Comparison of ENCODE assay signal across 40 mouse cellular contexts in genomic region chr12:76770841-76771500, GRCm38 (mm10). TPM values are rescaled to one million over a fixed set of nuclear protein-coding genes. Genes with fewer than 3 reads are reported as not detected.
"Had no signal": no experiment of that assay in that cellular context is flagged by ENCODE, and none has a peak within 500 bp of the region (broad histone marks: within the 10 kb centered on the region; RNA-seq: fewer than 3 reads in every experiment).

No protein-coding gene starts in this region.

- H3K9ac ChIP-seq: heart, embryonic 12.5 days; heart, embryonic 13.5 days; heart, embryonic 15.5 days; hindbrain, embryonic 12.5 days; hindbrain, embryonic 13.5 days; hindbrain, embryonic 14.5 days; hindbrain, embryonic 15.5 days; intestine, embryonic 15.5 days; kidney, embryonic 15.5 days had no signal

- H3K9me3 ChIP-seq: heart, embryonic 10.5 days; heart, embryonic 12.5 days; heart, embryonic 13.5 days; heart, embryonic 15.5 days; hindbrain, embryonic 10.5 days; hindbrain, embryonic 12.5 days; hindbrain, embryonic 13.5 days; hindbrain, embryonic 15.5 days; intestine, embryonic 15.5 days; kidney, embryonic 15.5 days had no signal

- H3K36me3 ChIP-seq: heart, embryonic 10.5 days; heart, embryonic 12.5 days; heart, embryonic 15.5 days; hindbrain, embryonic 10.5 days; hindbrain, embryonic 12.5 days; hindbrain, embryonic 15.5 days; intestine, embryonic 15.5 days; kidney, embryonic 15.5 days had no signal

- H3K4me2 ChIP-seq: heart, embryonic 11.5 days; heart, embryonic 12.5 days; heart, embryonic 13.5 days; heart, embryonic 15.5 days; hindbrain, embryonic 12.5 days; hindbrain, embryonic 13.5 days; hindbrain, embryonic 14.5 days; hindbrain, embryonic 15.5 days; intestine, embryonic 15.5 days; kidney, embryonic 15.5 days had no signal

- H3K4me3 ChIP-seq: heart, embryonic 10.5 days; heart, embryonic 12.5 days; heart, embryonic 13.5 days; heart, embryonic 15.5 days; hindbrain, embryonic 10.5 days; hindbrain, embryonic 12.5 days; hindbrain, embryonic 13.5 days; hindbrain, embryonic 15.5 days; intestine, embryonic 15.5 days; kidney, embryonic 15.5 days; layer of hippocampus, adult 2 months had no signal

- DNase-seq: heart, postnatal 10 days; heart, postnatal 36 days; heart, postnatal 4 days; kidney, adult 11 months; kidney, adult 18-20 months; kidney, adult 2 months; kidney, adult 8-10 months; kidney, adult 9 months; kidney, postnatal 10 days; kidney, postnatal 14 days; kidney, postnatal 25 days; kidney, postnatal 36 days; kidney, postnatal 4 days; layer of hippocampus, adult 9-11 months; layer of hippocampus, postnatal 36 days had no signal

- ATAC-seq: hindbrain, embryonic 16.5 days; hindbrain, postnatal 0 days; inflammation-experienced regulatory T-cells, adult 6 months; intestine, embryonic 15.5 days; intestine, embryonic 16.5 days; intestine, postnatal 0 days had no signal

- H3K27me3 ChIP-seq: heart, embryonic 12.5 days; heart, embryonic 13.5 days; heart, embryonic 15.5 days; hindbrain, embryonic 12.5 days; hindbrain, embryonic 13.5 days; hindbrain, embryonic 15.5 days; intestine, embryonic 15.5 days; kidney, embryonic 15.5 days had no signal

- H3K27ac ChIP-seq: heart, embryonic 10.5 days; heart, embryonic 13.5 days; heart, embryonic 15.5 days; hindbrain, embryonic 10.5 days; hindbrain, embryonic 12.5 days; hindbrain, embryonic 13.5 days; hindbrain, embryonic 14.5 days; hindbrain, embryonic 15.5 days; hindbrain, postnatal 0 days; intestine, embryonic 15.5 days; kidney, embryonic 15.5 days; kidney, postnatal 0 days; layer of hippocampus, adult 2 months had no signal

RNA-seq across cellular contexts. Expression of gene Gpx2, which starts 24.4 kb away (rescaled TPM):
- total RNA-seq: heart, postnatal 10 days; heart, postnatal 25 days; heart, postnatal 36 days; heart, postnatal 4 days; hematopoietic stem cell, adult 5-6 weeks; hindbrain, postnatal 0 days had no signal
- polyA plus RNA-seq: heart, embryonic 12.5 days; heart, embryonic 14.5 days; heart, postnatal 0 days; hindbrain, embryonic 10.5 days; hindbrain, embryonic 11.5 days; hindbrain, embryonic 13.5 days; hindbrain, embryonic 15.5 days; inflammation-experienced regulatory T-cells, adult 6 months; kidney, embryonic 14.5 days; kidney, embryonic 15.5 days had no signal

RNA-seq across cellular contexts. Expression of gene Rab15, which starts 51.7 kb away (rescaled TPM):
- total RNA-seq: hematopoietic stem cell, adult 5-6 weeks had no signal
- polyA plus RNA-seq: inflammation-experienced regulatory T-cells, adult 6 months had no signal
